Mouse (Mus musculus) hematopoietic stem cell, adult 5-6 weeks (primary cell): ENCODE results near the gene Cdc42bpa. TPM values are rescaled to one million over a fixed set of nuclear protein-coding genes. Genes with fewer than 3 reads are reported as not detected.
"Not testable (repeated sequence)": the region's sequence is repeated elsewhere in the genome, so short reads cannot be mapped to it uniquely, and the experiment has no call there.

Experiments
- ATAC-seq, 2 experiments: fragments of 125-278 bp in 1 of 2; replicated peaks in 1 of 2; 2 replicates each; pipeline ENCODE4 v1.8.0; 2016 to 2017; ENCODE audit warnings: inconsistent platforms in 2 of 2, mild to moderate bottlenecking in 2 of 2, moderate number of reproducible peaks in 2 of 2, low read depth in 1 of 2, moderate TSS enrichment in 1 of 2; ENCODE audit not compliant: low FRiP score in 2 of 2, poor library complexity in 2 of 2, severe bottlenecking in 2 of 2, insufficient read depth in 1 of 2, low TSS enrichment in 1 of 2
- total RNA-seq: library from RNA; stranded (forward); fragments of 172-1452, 232-1000 nt; gene quantifications from 2 replicates; pipeline ENCODE4 v1.2.3, GENCODE M21; 2017

Gene Cdc42bpa
- total RNA-seq, 1 experiment from 2014 or later: 18.7 TPM

GRCm38 (mm10) chr1:180008057-180008456 is 47.8 kb downstream of the Cdc42bpa start:
- ATAC-seq: no peak

GRCm38 (mm10) chr1:180013479-180013878 is 53.2 kb downstream of the Cdc42bpa start:
- ATAC-seq: no peak

GRCm38 (mm10) chr1:180018218-180018617 is 57.9 kb downstream of the Cdc42bpa start:
- no peak for ATAC-seq

- ATAC-seq: no peak
Observed at GRCm38 (mm10) chr1:180021463-180022296, 61.4 kb downstream of the Cdc42bpa start.

- ATAC-seq: no peak
Observed at GRCm38 (mm10) chr1:180023512-180023911, 63.2 kb downstream of the Cdc42bpa start.

- not testable (repeated sequence) for ATAC-seq
Observed at GRCm38 (mm10) chr1:180029863-180030262, 69.6 kb downstream of the Cdc42bpa start.

- no peak for ATAC-seq
Observed at GRCm38 (mm10) chr1:180030631-180031365, 70.5 kb downstream of the Cdc42bpa start.

GRCm38 (mm10) chr1:180031705-180032548 is 71.7 kb downstream of the Cdc42bpa start:
- ATAC-seq: no peak

- no peak for ATAC-seq
Observed at GRCm38 (mm10) chr1:180037461-180037860, 77.2 kb downstream of the Cdc42bpa start.

- no peak for ATAC-seq
Observed at GRCm38 (mm10) chr1:180044160-180044559, 83.9 kb downstream of the Cdc42bpa start.

GRCm38 (mm10) chr1:180045172-180045571 is 84.9 kb downstream of the Cdc42bpa start:
- no peak for ATAC-seq

- ATAC-seq: no peak
Observed at GRCm38 (mm10) chr1:180089176-180089575, 128.9 kb downstream of the Cdc42bpa start.

GRCm38 (mm10) chr1:180098426-180098825 is 138.2 kb downstream of the Cdc42bpa start:
- ATAC-seq: no peak

GRCm38 (mm10) chr1:180104567-180104966 is 144.3 kb downstream of the Cdc42bpa start:
- no peak for ATAC-seq

- ATAC-seq: peak in 1 of 2 experiments; percentile 27; a peak in 2 of 4 replicates
Observed at GRCm38 (mm10) chr1:180109050-180109449, 148.8 kb downstream of the Cdc42bpa start.

GRCm38 (mm10) chr1:180116525-180116924 is 156.3 kb downstream of the Cdc42bpa start:
- ATAC-seq: no peak

GRCm38 (mm10) chr1:180118233-180118632 is 158.0 kb downstream of the Cdc42bpa start:
- no peak for ATAC-seq
